Mouse (Mus musculus): ENCODE data around the gene Tcf7.

DNA sequence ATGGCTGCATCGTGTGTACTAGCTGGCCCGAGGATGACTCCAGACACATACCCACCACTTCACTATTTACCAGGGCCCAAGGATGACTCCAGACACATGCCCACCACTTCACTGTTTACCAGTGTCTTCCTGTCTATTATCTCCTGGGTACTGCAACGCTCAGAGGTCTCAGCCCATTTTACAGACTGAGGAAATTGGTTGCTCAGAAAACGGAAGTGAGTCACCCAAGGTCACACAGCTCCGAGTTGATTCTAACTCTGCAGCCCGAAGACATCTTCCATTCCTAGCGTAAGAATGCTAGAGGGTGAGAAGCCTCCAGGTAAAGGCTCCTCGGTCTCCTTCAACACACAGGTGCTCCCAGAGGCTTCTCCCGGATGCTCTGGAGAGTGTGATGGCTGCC lies 11.3 kb upstream of the Tcf7 start:
- no peak for TF ChIP-seq CTCF (conservative IDR thresholded peaks at IDR 0.05; ENCODE audit: low read length)
- TF ChIP-seq POU5F1 (IDR thresholded peaks at IDR 0.05; ENCODE audit: borderline replicate concordance, low read length), result no peak
- TF ChIP-seq NANOG (IDR thresholded peaks at IDR 0.05; ENCODE audit: borderline replicate concordance, low read length), result no peak
